Mouse (Mus musculus): Measurements from ENCODE around the gene Arhgef3. TPM values are rescaled to one million over a fixed set of nuclear protein-coding genes. Genes with fewer than 3 reads are reported as not detected.

The Arhgef3 gene
- total and polyA plus RNA-seq, 2 experiments from 2014 or later = 16.8 to 19.8 TPM

DNA sequence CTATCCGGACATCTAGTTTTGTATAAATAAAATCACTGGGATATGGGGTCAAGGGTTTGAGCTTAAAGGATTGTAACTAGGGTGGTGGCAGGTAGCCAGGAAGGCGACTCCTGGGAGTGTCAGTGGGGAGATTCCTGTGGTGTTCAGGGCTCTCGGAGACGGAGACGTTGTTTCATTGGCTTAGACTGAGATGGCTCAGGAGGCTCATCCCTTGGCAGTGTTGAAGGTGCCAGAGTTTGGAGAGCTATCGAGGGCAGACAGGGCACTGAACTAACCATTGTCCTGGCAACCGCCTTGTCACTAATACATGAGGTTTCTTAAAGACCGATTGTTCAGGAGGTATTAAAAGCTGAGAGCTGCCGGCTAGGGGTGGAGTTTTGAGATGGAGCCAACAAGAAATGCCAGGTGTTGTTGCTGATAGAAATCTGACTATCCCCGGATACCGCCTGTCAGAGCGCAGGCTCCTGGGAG is 60.2 kb downstream of the Arhgef3 start:
- 34% methylated on average over 12 of the region's 12 CpGs for WGBS
- Histone ChIP-seq H3K27me3 (ENCODE audit: insufficient read depth, low read length) (no peaks in the 10 kb centered on the region), H3K36me3 (ENCODE audit: insufficient read depth, low read length) (no peaks in the 10 kb centered on the region), H3K4me1 (ENCODE audit: insufficient read depth, low read length) (no peaks in the 10 kb centered on the region; the same call in 1 of the 2 replicates), H3K4me2 (ENCODE audit: low read depth, low read length) (no peak overlapping the region), H3K9me3 (ENCODE audit: low read length) (no peaks in the 10 kb centered on the region), H3K4me3 (ENCODE audit: low read length) (no peak overlapping the region), H3K27ac (no peak overlapping the region), H3K9ac (replicated peaks; ENCODE audit: low read length) (no peak overlapping the region)
- DNase-seq (ENCODE audit: low spot score) (no peak), ATAC-seq (no peak)
- TF ChIP-seq CTCF (IDR thresholded peaks at IDR 0.05; ENCODE audit: low read depth) = no peak

DNA sequence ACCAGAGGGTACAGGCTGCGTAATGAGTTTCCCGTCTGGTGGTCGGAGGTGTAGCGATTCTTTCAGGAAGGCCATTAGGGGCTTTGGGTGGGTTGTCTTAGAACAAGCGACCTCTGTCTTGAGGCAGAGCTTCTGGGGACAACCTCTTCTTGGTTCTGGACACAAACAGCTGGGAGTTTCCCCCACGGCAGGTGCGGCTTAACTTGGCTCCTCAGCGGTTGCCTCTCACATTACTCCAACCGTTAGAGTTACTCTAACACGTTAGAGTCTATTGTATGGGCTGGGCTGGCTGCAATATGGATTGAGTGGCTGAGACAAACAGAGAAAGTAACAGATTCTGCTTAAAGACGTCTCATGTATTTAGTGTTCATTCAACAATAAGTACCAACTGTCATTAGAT is 60.6 kb downstream of the Arhgef3 start:
- Histone ChIP-seq H3K27ac (no peak overlapping the region), H3K27me3 (ENCODE audit: insufficient read depth, low read length) (no peaks in the 10 kb centered on the region), H3K9me3 (ENCODE audit: low read length) (no peaks in the 10 kb centered on the region), H3K36me3 (ENCODE audit: insufficient read depth, low read length) (no peaks in the 10 kb centered on the region), H3K4me3 (ENCODE audit: low read length) (no peak overlapping the region), H3K9ac (replicated peaks; ENCODE audit: low read length) (no peak overlapping the region), H3K4me2 (ENCODE audit: low read depth, low read length) (no peak overlapping the region), H3K4me1 (ENCODE audit: insufficient read depth, low read length) (no peaks in the 10 kb centered on the region; the same call in 1 of the 2 replicates)
- DNase-seq (ENCODE audit: low spot score) = no peak
- WGBS = 66% methylated on average over 11 of the region's 11 CpGs
- TF ChIP-seq CTCF (IDR thresholded peaks at IDR 0.05; ENCODE audit: low read depth) = no peak
- no peak for ATAC-seq

DNA sequence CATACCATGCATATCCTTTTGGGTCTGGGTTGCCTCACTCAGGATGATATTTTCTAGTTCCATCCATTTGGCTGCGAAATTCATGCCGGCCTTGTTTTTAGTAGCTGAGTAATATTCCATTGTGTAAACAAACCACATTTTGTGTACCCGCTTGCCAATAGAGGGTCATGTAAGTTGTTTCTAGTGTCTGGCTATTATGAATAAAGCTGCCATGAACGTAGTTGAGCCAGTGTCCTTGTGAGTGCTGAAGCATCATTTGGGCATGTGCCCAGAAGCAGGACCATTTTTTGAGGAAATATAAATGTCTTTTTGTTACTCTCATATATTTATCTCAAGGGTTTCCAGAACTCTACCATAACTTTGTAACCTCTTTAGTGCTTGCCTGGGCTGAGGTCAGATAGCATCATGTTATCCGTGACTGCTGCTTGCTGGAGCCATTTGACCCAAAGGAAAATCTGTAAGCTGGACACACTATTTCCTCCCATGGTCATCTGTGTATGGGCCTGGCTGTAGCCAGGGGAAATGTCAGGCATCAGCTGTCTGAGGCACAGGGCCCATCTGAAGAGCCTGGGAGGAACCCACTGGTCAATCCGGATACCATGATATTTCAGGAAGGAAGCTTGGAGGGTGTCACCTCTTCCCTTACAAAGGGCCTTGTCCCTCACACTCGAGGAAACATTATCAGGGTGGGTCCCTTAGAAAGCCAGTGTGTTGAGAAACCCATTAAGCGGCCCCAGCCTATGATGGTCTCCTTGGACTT is 63.3 kb downstream of the Arhgef3 start:
- Histone ChIP-seq H3K4me2 (ENCODE audit: low read depth, low read length) (no peak overlapping the region), H3K27me3 (ENCODE audit: insufficient read depth, low read length) (no peaks in the 10 kb centered on the region), H3K9ac (replicated peaks; ENCODE audit: low read length) (no peak overlapping the region), H3K36me3 (ENCODE audit: insufficient read depth, low read length) (no peaks in the 10 kb centered on the region), H3K27ac (no peak overlapping the region), H3K9me3 (ENCODE audit: low read length) (no peaks in the 10 kb centered on the region), H3K4me1 (ENCODE audit: insufficient read depth, low read length) (no peaks in the 10 kb centered on the region; the same call in 1 of the 2 replicates), H3K4me3 (ENCODE audit: low read length) (no peak overlapping the region)
- ATAC-seq = no peak
- no peak for DNase-seq (ENCODE audit: low spot score)
- 81% methylated on average over 8 of the region's 8 CpGs for WGBS
- TF ChIP-seq CTCF (IDR thresholded peaks at IDR 0.05; ENCODE audit: low read depth) = no peak

DNA sequence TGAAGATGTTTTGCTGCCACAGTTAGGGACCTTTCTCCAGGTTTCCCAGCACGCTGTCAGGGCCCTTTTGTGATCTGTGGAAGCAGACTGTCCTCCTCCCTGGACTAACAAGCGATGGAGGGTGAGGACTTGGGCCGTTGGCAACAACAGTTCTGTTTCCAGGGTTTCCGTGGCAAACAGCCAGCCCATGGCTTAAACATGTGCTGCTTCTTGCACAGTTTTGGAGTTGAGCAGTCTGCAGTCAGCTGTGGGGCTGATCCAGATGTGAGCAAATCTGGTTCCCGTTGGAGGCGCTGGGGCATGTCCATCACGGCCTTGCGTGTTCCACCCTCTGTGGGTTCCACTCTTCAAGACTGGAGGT is 63.8 kb downstream of the Arhgef3 start:
- H3K4me1 ChIP-seq (ENCODE audit: insufficient read depth, low read length) = no peaks in the 10 kb centered on the region; the same call in 1 of the 2 replicates
- H3K4me3 ChIP-seq (ENCODE audit: low read length) = no peak overlapping the region
- H3K36me3 ChIP-seq (ENCODE audit: insufficient read depth, low read length) = no peaks in the 10 kb centered on the region
- 51% methylated on average over 8 of the region's 8 CpGs for WGBS
- H3K9me3 ChIP-seq (ENCODE audit: low read length) = no peaks in the 10 kb centered on the region
- DNase-seq (ENCODE audit: low spot score) (peak; percentile 86), ATAC-seq (peak; percentile 67)
- no peaks in the 10 kb centered on the region for H3K27me3 ChIP-seq (ENCODE audit: insufficient read depth, low read length)
- no peak overlapping the region for H3K27ac ChIP-seq
- TF ChIP-seq CTCF (IDR thresholded peaks at IDR 0.05; ENCODE audit: low read depth) = no peak
- no peak overlapping the region for H3K9ac ChIP-seq (replicated peaks; ENCODE audit: low read length)
- no peak overlapping the region for H3K4me2 ChIP-seq (ENCODE audit: low read depth, low read length)

DNA sequence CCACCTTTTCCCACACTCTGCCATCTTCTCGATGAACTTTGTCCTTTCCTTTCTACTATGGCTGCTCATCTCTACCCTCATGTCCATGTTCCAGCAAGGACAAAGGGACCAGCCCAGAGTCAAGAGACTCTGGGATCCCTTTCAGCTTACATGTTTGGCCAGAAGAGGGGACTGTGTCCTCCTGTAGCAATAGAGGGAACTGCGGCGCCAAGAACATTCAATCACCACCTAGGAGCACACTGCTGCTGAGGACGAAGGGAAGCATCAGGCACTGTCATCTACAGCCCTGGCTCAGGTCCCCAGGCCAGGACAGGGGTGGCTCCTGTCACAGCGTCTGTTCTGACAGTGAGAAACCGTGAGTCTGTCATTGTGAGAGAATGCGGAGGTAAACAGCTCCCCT is 65.1 kb downstream of the Arhgef3 start:
- H3K4me2 ChIP-seq (ENCODE audit: low read depth, low read length) = no peak overlapping the region
- no peaks in the 10 kb centered on the region for H3K27me3 ChIP-seq (ENCODE audit: insufficient read depth, low read length)
- no peak overlapping the region for H3K9ac ChIP-seq (replicated peaks; ENCODE audit: low read length)
- no peak overlapping the region for H3K4me3 ChIP-seq (ENCODE audit: low read length)
- H3K36me3 ChIP-seq (ENCODE audit: insufficient read depth, low read length) = no peaks in the 10 kb centered on the region
- H3K27ac ChIP-seq = no peak overlapping the region
- DNase-seq (ENCODE audit: low spot score) = no peak
- WGBS = 85% methylated on average over 7 of the region's 7 CpGs
- TF ChIP-seq CTCF (IDR thresholded peaks at IDR 0.05; ENCODE audit: low read depth) = no peak
- no peaks in the 10 kb centered on the region for H3K9me3 ChIP-seq (ENCODE audit: low read length)
- no peak for ATAC-seq
- no peaks in the 10 kb centered on the region; the same call in 1 of the 2 replicates for H3K4me1 ChIP-seq (ENCODE audit: insufficient read depth, low read length)

DNA sequence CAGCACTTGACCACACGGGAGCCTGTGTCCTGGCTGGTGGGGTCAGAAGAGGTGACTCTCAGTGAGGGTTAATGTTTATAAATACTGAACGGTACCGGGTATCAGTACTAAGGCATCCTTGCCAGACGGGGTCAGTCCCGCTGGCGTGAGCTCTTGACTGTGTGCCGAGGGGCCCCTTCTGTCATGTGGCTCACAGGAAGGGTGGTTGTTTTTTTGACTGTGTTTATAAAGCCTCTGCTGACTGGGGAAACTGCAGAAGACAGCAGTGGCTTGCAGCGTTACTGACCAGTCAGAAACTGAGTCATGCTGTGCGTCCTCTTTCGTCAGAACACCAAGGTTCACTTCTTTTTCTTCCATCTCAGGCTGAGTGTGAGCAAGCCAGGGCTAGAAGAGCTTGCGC is 67.4 kb downstream of the Arhgef3 start:
- 65% methylated on average over 11 of the region's 11 CpGs for WGBS

More for the DNA sequence above, 67.4 kb downstream of the Arhgef3 start:
- Histone ChIP-seq H3K27ac (no peak overlapping the region), H3K4me2 (ENCODE audit: low read depth, low read length) (no peak overlapping the region), H3K27me3 (ENCODE audit: insufficient read depth, low read length) (no peaks in the 10 kb centered on the region), H3K4me1 (ENCODE audit: insufficient read depth, low read length) (no peaks in the 10 kb centered on the region; the same call in 1 of the 2 replicates), H3K36me3 (ENCODE audit: insufficient read depth, low read length) (no peaks in the 10 kb centered on the region), H3K9me3 (ENCODE audit: low read length) (no peaks in the 10 kb centered on the region), H3K4me3 (ENCODE audit: low read length) (no peak overlapping the region), H3K9ac (replicated peaks; ENCODE audit: low read length) (no peak overlapping the region)
- ATAC-seq (no peak), DNase-seq (ENCODE audit: low spot score) (no peak)
- TF ChIP-seq CTCF (IDR thresholded peaks at IDR 0.05; ENCODE audit: low read depth) = no peak

All from hindbrain, postnatal 0 days (tissue).